Mouse (Mus musculus): ENCODE measurements around the gene Snd1.

Gene Snd1

DNA sequence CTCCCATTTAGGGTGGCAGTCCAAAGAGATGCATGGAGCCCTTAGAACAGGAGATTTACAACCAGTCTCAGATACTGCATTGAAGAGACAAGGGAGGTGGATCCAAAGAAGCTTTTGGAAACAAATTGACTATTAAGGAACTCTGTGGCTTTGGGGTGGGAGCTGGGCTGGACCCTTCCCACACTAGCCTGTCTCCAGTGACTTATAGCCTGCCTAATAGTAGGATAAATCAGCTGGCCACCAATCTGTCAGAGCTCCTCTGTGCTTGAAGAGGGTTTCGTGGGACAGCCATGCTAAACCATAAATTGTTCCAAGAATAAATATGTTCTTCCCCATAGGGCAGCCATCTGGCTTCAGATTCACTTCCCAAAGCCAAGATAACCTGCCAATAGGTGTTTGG lies 400.4 kb downstream of the Snd1 start:
- DNase-seq: no peak

DNA sequence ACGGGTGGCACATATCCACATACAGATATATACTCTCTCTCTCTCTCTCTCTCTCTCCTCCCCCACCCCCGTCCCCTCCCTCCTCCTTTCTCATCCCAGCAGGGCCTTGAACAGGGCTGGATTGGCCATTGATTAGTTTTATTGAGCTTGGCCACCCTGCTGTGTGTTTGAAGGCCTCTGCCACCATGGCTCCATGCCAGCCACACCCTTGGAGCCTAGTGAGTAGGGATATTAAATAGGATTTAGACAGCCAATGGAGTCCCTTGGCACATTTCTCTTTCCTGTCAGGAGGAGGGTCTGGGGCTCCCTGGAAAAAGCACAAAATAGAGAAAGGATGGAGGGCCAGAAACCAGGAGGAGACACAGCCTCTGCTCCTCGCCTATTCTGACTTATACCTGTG lies 401.6 kb downstream of the Snd1 start:
- no peak for DNase-seq

DNA sequence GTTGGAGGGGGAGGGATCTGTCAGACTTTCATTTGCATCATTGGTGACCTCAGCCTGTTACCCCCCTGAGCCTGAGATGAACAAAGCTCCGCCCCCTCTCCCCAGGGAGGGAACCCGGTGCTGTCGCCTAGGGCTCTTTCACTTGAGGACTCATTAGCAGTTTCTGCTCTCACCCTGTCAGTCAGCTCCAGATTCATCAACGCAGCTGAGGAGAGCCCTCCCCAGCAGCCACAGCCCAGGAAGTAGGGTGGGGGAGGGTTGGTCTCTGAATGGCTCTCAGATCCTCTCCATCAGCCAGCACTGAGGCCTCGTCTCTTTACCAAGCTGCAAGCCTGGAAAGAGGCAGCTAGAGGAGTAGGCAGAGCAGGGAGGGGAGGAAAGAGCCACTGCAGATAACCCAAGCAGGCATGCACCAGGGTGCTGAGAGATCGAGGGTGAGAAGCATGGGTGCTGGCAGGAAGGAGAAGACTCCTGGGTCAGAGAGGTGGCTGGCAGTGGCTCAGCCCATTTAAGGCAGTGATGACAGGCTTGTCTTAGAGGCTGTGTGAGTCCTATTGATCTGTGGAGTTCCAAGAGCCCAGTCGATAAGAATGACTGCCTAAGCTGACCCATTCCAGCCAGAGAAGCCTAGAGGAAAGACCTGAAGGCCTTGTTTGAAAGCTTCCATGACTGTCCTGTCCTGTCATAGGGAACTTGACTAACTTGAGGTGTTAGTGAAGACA lies 403.2 kb downstream of the Snd1 start:
- DNase-seq: no peak

DNA sequence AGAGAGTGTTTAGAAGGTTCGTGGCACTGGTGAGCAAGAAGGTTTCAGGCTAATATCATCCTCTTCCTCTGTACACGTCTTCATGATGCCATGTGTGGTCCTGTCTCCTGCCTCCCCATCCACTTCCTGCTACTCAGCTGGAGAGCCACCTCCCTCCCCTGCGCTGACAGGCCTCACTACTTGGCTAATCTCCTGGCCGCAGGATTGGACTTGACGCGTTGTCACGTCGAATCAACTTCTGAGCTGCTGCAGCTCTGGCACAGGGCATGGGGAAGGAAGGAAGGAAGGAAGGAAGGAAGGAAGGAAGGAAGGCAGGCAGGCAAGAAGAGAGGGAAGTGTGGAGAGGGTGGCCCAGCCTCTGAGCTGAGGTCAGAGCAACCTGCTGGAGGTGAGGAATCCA lies 404.4 kb downstream of the Snd1 start:
- DNase-seq: no peak

DNA sequence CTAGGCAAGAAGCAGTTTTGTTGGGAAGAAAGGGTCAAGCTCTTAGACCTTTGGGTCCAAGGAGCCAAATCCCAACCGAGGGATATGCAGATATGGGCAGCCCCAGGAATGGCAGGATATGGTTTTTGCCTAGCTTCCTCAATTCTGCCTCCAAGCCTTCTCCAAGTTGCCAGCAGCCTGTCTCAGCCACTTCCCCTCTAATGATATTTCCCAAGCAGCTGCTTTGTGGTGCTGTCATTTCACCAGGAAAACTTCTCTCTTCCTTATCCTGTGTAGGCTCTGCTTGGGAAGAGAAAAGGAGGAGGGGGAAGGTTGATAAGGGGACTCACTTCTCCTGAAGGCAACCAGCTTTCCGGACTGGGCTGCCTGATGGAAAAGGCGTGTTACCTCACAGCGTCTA lies 406.0 kb downstream of the Snd1 start:
- no peak for DNase-seq

DNA sequence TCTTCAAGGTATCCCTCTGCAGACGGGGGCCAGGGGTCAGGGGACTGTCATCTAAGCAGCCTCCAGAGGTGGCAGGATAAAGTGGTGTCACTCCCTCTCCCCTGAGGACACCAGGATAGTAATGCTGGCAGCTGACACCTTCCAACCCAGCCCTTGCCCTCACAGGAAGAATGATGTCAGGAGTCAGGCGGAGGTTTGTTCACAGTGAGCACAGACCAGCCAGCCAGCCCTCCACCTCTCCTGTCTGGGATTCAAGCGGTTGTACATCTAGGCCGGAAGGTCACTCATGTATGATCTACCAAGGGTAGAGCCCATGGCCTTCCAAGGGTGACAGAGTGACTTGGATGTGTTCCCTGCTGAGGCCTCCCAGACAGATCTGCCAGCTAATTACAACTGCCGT lies 408.6 kb downstream of the Snd1 start:
- DNase-seq: no peak

DNA sequence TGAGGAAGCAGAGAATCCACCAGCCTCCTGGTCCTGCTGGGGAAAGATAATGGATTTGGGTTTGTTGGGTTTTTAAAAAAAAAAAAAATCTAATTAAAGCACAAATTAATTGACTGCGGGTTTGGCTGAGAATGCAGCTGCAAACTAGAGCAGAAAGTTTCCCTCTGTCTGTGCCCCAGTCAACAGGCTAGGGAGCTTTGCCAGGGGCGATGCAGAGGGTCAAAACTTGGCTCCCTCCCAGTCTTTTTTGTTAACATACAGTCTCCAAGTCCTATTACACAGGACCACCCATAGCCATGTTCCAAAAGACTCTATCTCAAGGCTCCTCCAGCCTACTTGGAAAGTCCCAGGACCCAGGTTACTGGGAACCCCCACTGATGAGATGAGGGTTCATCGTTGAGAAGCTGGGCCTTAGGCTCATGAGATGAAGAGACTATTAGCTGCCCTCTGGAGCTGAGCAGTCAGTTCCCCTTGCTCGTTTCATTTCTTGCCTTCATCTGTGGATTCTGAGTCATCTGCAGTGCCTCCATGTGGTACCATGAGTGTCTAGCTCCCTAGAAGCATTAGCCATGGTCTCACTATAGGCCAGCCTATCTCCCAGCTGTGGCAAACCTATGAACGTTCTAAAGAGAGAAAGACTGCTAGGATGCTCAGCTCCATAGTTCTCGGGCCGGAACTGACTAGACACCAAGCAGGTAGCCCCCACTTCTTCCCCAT lies 411.9 kb downstream of the Snd1 start:
- no peak for DNase-seq

DNA sequence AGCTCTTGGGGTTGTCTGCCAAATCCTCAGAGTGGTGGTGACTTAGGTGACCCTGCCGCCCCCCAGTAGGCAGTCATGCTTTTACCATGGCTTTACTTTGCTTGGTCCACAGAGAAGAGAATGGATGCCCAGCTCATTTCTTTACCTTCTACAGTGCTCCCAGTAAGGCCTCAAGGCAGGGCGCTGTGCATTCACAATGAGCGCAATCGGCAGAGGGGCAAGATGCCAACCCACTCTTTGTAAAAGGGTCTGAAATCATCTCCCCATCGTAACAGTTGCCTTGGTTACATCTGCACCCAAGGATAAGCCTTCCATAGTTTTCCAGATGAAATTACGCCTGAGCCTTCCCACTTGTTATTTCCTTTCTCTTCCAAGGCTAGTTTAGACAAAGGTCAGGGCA lies 415.5 kb downstream of the Snd1 start:
- peak; percentile 64 for DNase-seq

DNA sequence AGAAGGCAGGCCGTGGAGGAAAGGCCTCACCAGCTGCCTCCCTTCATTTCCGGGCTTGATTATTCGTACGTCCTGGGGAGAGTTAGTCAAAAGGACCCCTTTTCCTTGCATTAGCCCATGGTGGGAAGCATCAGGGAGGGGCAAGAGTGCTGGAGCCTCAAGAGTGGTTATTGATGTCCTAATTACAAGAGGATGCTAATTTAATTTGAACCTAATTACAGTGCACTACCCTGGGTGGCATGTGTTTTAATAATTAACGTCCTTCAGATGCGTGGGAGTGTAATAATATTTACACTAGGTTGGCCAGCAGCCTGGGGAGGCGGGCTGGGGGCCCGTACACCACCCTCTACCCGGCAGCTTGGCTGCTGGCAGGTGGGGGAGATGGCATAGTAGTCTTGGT lies 416.5 kb downstream of the Snd1 start:
- no peak for DNase-seq

DNA sequence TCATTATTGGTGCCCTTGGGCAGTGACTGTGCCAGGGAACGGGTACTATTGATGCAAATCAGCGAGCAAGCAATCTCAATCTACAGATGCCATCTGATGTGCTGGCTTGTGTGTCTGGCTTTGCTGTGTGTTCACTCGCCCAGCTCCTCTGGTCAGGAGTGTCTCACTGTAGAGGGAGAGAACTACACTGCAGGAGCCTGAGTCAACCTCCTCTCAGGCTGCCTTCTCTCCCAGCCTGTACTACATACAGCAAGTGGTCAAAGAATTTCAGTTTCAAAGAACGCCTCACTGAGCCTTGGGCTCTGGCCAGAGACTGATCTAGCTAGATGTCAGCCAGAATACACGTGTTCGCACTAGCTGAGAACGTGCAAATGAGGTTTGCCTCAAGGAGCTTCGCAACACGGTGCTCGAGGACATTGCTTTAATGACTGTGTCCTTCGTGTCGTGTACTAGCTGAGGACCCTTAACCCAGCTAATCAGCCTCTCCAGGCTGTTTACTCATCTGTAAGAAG lies 420.1 kb downstream of the Snd1 start:
- DNase-seq: no peak

DNA sequence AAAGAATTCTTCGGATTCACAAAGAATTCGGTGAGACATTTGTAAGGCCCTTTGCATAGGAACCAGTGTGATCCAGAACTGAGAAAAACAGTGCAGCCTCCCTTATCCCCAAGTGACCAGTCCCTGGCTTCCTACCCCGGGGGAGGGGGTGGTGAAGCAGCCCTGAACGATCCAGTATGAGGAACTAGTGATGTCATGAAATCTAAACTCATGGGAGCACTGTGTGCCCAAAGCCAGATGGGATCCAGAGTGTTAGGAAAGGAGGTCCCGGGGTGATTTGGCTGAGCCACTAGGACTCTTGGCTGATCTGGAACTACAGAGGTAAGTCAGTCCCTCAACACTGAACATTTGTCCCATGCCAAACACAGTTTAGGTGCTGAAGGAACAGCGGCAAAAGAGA lies 420.8 kb downstream of the Snd1 start:
- DNase-seq: no peak

DNA sequence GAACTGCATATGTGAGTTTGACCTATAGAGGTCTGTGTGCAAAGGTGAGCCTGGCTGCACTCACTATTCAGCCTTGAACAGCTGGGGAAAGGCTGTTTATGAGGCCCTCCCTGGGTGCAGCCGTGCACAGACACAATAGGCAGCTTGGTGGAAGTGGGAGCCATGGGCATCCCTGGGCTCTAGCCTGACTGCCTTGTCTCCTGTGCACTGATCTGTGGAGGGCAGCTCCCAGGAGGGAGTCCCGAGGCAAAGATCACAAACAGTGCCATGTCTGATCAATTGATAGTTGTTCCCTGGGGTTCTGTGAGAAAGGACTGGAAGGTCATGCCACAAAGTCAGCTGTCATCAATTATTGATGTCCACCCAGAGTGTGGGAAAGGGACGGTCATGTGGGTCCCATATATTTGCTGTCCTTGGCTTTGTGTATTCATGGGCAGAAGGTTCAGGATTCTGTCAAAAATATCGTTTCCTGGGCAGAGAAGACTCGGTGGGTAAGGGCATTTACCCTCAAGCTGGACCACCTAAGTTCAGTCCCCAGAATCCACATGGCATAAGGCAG lies 421.9 kb downstream of the Snd1 start:
- no peak for DNase-seq

DNA sequence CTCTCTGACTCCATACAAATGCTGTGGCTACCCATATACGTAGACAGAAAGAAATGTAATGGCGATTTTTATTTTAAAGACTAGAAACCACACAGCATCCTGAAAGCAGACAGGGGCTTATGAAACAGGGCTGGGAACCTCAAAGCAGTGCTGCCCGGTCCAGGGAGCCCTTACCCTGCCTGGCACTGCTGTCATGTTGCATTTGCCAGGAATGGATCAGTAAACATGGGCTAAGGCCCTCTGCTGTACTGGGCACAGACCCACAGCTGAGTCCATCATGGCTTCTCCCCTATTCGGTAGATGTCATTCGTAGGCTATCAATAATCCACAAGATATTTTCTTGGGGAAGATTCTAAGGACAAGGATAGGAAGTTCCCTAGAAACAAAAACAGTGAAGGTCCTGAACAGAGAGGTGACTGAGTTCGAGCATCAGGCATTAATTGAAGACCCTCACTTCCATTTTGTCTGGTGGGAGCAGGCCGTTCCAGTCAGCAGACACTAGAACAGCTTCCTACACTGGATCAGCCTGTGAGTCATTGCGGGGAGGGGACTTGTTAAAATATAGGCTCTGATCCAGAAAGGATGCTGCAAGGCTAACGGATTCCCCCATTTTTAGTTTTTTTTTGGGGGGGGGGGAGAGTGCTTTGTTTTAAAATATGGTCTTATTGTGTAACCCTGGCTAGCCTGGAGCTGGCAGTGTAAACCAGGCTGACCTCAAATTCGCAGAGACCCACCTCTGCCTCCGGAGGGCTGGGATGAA lies 422.6 kb downstream of the Snd1 start:
- DNase-seq: no peak

DNA sequence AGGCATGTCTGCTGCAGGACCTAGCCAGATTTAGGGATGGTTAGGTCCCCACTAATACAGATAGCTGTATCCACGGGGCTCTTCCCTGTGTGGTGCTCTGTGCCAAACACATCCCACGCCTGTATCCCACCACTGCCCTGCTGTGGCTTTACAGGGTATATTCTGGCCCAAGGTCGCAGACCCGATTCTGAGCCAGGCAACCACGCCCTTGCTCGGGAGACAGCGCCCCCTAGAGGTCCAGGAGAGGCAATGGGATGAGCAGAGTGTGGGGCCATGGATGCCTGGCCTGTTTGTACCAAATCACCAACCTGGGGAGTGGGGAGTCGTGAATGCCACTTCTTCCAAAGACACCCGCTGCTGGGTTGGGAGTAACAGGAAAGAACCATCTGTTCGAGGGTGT lies 423.9 kb downstream of the Snd1 start:
- peak; percentile 59 for DNase-seq

DNA sequence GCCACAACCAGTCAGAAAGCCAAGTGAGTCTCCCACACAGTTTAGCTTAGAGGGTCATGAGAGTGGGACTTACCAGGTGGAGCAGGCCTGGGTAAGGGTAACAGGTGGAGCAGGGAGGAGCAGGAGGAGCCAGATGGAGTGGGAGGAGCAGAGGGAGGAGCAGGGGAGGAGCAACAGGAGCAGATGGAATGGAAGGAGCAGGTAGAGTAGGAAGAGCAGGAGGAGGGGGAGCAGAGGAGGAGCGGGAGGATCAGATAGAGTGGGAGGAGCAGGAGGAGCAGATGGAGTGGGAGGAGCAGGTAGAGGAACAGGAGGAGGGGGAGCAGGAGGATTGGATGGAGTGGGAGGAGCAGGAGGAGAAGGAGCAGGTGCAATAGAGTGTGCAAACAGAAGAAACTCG lies 427.6 kb downstream of the Snd1 start:
- no peak for DNase-seq

DNA sequence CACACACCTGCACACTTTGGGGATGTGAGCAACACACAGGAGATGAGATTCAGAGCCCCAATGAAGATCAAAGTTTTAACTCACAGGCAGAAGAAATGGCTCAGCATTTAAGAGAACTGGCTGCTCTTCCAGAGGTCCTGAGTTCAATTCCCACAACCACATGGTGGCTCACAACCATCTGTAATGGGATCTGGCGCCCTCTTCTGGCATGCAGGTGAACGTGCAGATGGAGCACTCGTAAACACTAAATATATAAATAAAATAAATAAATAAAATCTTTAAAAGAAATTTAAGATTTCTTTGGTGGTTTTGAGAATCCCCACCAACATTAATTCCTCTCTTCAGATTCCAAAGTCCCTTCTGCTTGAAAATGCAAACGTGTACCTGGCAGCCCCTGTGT lies 429.5 kb downstream of the Snd1 start:
- no peak for DNase-seq

DNA sequence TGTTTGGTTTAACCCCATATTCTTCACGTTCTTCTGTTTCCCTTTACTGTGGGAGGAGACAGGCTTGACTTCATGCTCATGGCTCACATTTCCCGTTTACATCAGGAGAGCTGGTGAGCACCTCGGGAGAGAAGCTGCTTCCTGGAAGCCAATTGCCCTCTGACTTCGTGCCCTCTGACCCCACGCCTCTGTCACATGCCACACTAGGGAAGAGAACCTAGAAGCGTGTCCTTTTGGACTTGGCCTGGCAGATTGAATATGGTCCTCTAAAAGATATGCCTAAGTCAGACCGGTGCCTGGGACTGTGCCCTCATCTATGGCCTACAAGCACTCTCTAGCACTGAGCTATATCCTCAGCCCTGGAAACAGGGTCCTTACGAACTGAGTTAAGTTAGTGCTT lies 430.4 kb downstream of the Snd1 start:
- DNase-seq: no peak

DNA sequence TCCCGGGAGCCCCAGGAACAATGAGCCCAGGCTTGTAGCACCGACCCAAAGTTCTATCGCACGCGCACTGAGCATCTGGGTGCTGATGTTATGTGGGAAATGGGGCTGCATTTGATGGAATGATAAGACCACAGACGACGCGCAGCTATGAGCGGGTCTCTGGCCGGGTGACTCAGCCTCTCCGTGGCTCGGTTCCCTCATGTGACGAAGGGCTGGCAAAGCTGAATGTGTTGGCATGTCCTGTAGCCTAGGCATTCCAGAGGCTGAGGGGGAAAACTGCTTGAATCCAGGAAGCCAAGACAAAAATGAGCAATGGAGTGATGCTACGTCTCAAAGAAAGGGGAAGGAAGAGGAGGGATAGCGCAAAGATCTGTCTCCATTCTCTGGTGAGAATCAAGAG lies 434.9 kb downstream of the Snd1 start:
- no peak for DNase-seq

DNA sequence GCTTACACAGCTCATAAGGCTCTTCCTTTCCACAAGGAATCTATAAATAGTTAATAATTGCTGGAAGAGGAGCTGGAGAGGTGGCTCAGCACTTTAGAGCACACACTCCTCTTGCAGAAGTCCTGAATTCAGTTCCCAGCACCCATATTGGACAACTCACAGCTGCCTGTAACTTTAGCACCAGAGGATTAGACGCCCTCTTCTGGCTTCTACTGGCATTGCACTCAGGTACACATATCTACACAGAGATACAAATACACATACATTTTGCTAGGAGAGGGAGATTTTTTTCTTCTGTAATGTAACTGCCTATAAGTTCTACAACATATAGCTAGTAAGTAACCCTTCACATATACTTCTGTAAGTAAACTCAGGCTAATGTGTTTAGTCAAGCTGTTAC lies 440.0 kb downstream of the Snd1 start:
- DNase-seq: no peak

DNA sequence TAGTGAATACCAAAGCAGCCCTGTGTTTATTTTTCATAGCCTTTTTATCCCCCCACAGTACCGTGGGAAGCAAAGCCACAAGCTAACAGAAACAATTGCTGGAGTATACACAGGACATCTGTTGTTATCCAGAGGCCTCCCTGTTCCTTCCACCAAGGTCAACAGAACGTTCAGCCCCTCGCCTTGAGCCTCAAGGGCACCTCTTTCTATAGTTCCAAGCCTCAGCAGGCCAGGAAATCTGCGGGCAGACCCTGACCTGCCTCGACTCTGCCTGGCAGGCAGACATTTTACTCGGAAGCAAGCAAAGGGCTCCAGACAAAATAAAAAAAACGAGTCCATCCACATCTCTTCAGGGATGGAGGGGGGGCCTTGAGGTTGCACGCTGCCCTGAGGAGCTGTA lies 441.7 kb downstream of the Snd1 start:
- DNase-seq: no peak

DNA sequence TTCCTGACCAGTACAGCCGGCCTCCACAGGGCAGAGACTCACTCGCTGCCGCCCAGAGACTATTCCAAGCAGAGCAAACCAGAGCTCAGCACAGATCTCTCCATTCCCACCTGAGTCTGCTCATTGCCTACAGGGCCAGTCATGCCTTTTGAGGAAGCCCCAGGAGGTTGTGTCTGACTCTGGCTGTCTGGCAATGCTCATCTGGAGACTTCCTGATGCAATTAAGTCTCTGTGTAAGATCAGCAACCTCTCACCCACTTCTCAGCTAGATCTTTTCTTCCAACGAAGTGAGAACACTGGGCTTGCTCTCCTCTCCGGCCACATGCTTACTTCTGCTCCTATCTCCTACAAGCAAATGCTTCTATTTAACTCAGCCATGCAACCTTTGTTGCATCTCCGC lies 444.4 kb downstream of the Snd1 start:
- no peak for DNase-seq

DNA sequence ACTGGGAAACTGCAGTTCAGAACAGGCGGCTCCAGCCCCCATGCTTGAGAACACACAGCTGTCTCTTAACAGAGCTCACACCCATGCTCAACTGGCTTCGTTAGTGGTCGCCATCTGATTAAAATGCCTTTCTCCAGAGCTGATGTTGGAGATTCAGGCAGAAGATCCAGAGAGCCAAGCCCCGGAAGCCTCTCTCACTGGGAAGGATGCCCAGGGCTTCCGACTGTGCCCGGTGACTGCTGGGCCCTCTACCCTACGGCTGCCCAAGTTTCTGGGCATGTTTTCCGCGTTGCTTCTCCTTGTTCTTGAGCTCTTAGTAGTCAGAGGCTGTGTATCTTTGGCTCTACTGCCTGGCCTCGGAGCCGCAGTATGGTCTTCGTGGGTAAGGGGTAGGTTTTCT lies 447.4 kb downstream of the Snd1 start:
- no peak for DNase-seq

DNA sequence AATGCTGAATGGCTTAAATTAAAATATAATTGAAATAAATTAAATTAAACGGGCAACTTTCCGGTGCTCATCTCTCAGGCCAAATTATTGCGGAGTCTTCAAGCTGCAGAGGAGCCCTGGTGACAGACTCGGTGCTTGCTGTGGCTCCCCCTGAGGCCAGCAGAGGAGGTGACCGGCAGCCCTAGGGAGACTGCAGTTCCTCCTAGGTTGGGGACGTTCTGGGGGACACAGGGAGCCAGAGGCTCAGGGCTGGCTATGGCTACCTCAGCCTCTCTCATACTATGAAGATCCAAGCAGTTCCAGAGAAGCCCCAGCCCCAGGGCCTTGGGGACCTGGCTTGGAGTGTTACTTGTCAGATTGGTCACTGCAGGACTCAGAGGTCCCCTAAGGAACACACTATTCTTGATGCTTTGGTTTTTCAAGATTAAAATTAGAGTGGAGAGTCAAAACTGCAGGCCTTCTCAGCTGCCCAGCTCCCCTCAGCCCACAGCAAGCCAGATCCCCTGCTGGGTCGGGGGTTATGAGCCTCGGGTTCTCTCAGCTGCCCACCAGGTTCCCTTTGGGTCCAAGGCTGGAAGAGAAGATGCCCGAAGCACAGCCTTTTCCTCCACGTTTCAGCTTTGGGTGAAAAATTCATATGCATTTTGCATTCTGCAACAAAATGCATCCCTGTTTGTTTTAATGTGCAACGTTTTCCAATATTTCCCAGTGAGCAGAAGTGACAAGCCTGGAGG lies 448.3 kb downstream of the Snd1 start:
- no peak for DNase-seq

Data from right cerebral cortex, postnatal 14 days (tissue).